Mouse (Mus musculus): Measurements from ENCODE around the gene Ormdl2. TPM values are rescaled to one million over a fixed set of nuclear protein-coding genes. Genes with fewer than 3 reads are reported as not detected.

Ormdl2 gene
- total RNA-seq, 2 experiments from 2014 or later: 4.3 to 5.2 TPM

Other genes with a start within 250 kb of the Ormdl2 start
- under 1 TPM; 0.62 to 0.66 TPM for gene Erbb3, start 232.0 kb downstream of the Ormdl2 start, total RNA-seq (2021)
- gene Rps26, start 194.9 kb downstream of the Ormdl2 start, total RNA-seq (2021): 100 to 1,000 TPM; 595 to 651 TPM
- 10 to 100 TPM; 25.0 to 30.7 TPM for gene Ikzf4, start 175.7 kb downstream of the Ormdl2 start, total RNA-seq (2021)
- gene Suox, start 147.6 kb downstream of the Ormdl2 start, total RNA-seq (2021): 10 to 100 TPM; 10.5 to 11.0 TPM
- 100 to 1,000 TPM; 113 TPM for gene Rab5b, start 125.4 kb downstream of the Ormdl2 start, total RNA-seq (2021)
- gene Pmel, start 117.5 kb downstream of the Ormdl2 start, total RNA-seq (2021): 1 to 10 TPM in 1 of 2 experiments, under 1 TPM in 1; 0.50 to 1.6 TPM
- 10 to 100 TPM in 1 of 2 experiments, 1 to 10 TPM in 1; 8.1 to 10.0 TPM for gene Cdk2, start 116.6 kb downstream of the Ormdl2 start, total RNA-seq (2021)
- gene Dgka, start 76.8 kb downstream of the Ormdl2 start, total RNA-seq (2021): 1 to 10 TPM; 7.5 to 7.7 TPM
- gene Pym1, start 73.8 kb downstream of the Ormdl2 start, total RNA-seq (2021): 10 to 100 TPM; 37.5 TPM
- 1 to 10 TPM in 1 of 2 experiments, under 1 TPM in 1; 0.74 to 1.3 TPM for gene Mmp19, start 30.7 kb downstream of the Ormdl2 start, total RNA-seq (2021)
- gene Dnajc14, start 17.6 kb downstream of the Ormdl2 start, total RNA-seq (2021): 10 to 100 TPM; 59.3 to 63.3 TPM
- gene Tmem198b, start 17.3 kb downstream of the Ormdl2 start, total RNA-seq (2021): 10 to 100 TPM; 14.1 to 14.2 TPM
- 10 to 100 TPM; 50.9 to 53.4 TPM for gene Sarnp, start 4.3 kb downstream of the Ormdl2 start, total RNA-seq (2021)
- gene Gdf11, start 70.1 kb upstream of the Ormdl2 start, total RNA-seq (2021): 10 to 100 TPM; 18.8 to 20.1 TPM
- gene Cd63, start 79.3 kb upstream of the Ormdl2 start, total RNA-seq (2021): 10 to 100 TPM; 52.7 to 64.3 TPM
- 1 to 10 TPM; 5.4 to 6.1 TPM for gene Rdh5, start 101.2 kb upstream of the Ormdl2 start, total RNA-seq (2021)
- gene Bloc1s1, start 102.4 kb upstream of the Ormdl2 start, total RNA-seq (2021): 10 to 100 TPM; 90.7 to 91.9 TPM
- gene Itga7, start 112.2 kb upstream of the Ormdl2 start, total RNA-seq (2021): 1 to 10 TPM; 8.9 to 9.1 TPM
- not detected for gene Mettl7b, start 139.3 kb upstream of the Ormdl2 start, total RNA-seq (2021)
- not detected for gene Olfr9, start 167.8 kb upstream of the Ormdl2 start, total RNA-seq (2021)
- not detected for gene Olfr763, start 189.1 kb upstream of the Ormdl2 start, total RNA-seq (2021)
- not detected for gene Olfr764-ps1, start 218.3 kb upstream of the Ormdl2 start, total RNA-seq (2021)
- gene Olfr765, start 228.4 kb upstream of the Ormdl2 start, total RNA-seq (2021): not detected
- gene Olfr766-ps1, start 247.3 kb upstream of the Ormdl2 start, total RNA-seq (2021): not detected